11 mouse cellular contexts compared by ENCODE assay signal in genomic region chr15:78541606-78542005, GRCm38 (mm10). TPM values are rescaled to one million over a fixed set of nuclear protein-coding genes. Genes with fewer than 3 reads are reported as not detected.
DNase-seq lines count a peak whose midpoint lies in the region; ATAC-seq and TF ChIP-seq lines count a peak whose summit lies in the region.
"Had no signal": no experiment of that assay in that cellular context is flagged by ENCODE, and none has a peak within 500 bp of the region (broad histone marks: within the 10 kb centered on the region; RNA-seq: fewer than 3 reads in every experiment).

No protein-coding gene starts in this region.

- TF ChIP-seq POLR2A in thymus, adult 2 months (IDR thresholded peaks at IDR 0.05; ENCODE audit: control insufficient read depth, extremely low read depth, insufficient read depth, low read length, poor library complexity) = no peak

- TF ChIP-seq CTCF in thymus, adult 2 months (IDR thresholded peaks at IDR 0.05; ENCODE audit: borderline replicate concordance, control insufficient read depth, extremely low read depth, insufficient read depth, low read length, poor library complexity) = no peak

- no peak overlapping the region for H3K4me3 ChIP-seq in hindbrain, embryonic 15.5 days
- no peak overlapping the region for H3K4me3 ChIP-seq in hindbrain, embryonic 11.5 days (ENCODE audit: low read depth, low read length)
- H3K4me3 ChIP-seq in heart, embryonic 11.5 days (ENCODE audit: low read depth, low read length) = no peak overlapping the region
- H3K4me3 ChIP-seq in thymus, adult 2 months (ENCODE audit: control insufficient read depth, insufficient read depth, low read length) = no peak overlapping the region
- H3K4me3 ChIP-seq: embryonic facial prominence, embryonic 12.5 days had no signal

- peaks cover 29% of the 10 kb centered on the region for H3K4me1 ChIP-seq in hindbrain, embryonic 15.5 days (replicated peaks)
- H3K4me1 ChIP-seq in hindbrain, embryonic 11.5 days (replicated peaks; ENCODE audit: control insufficient read depth, insufficient read depth, low read length) = peaks cover 5% of the 10 kb centered on the region
- peaks cover 12% of the 10 kb centered on the region for H3K4me1 ChIP-seq in heart, embryonic 11.5 days (ENCODE audit: control insufficient read depth, insufficient read depth, low read length)
- no peaks in the 10 kb centered on the region for H3K4me1 ChIP-seq in thymus, adult 2 months (replicated peaks; ENCODE audit: control insufficient read depth, insufficient read depth, low read length)
- H3K4me1 ChIP-seq: embryonic facial prominence, embryonic 12.5 days had no signal

- no peak overlapping the region for H3K9ac ChIP-seq in hindbrain, embryonic 15.5 days
- no peak overlapping the region for H3K9ac ChIP-seq in hindbrain, embryonic 11.5 days (ENCODE audit: low read depth, low read length)
- H3K9ac ChIP-seq in heart, embryonic 11.5 days (ENCODE audit: low read depth, low read length) = no peak overlapping the region

- H3K36me3 ChIP-seq in hindbrain, embryonic 15.5 days = no peaks in the 10 kb centered on the region
- H3K36me3 ChIP-seq in hindbrain, embryonic 11.5 days (ENCODE audit: control insufficient read depth, insufficient read depth, low read length) = no peaks in the 10 kb centered on the region
- H3K36me3 ChIP-seq in heart, embryonic 11.5 days (ENCODE audit: control insufficient read depth, insufficient read depth, low read length) = no peaks in the 10 kb centered on the region
- no peaks in the 10 kb centered on the region for H3K36me3 ChIP-seq in thymus, adult 2 months (ENCODE audit: control insufficient read depth, insufficient read depth, low read length)
- H3K36me3 ChIP-seq: embryonic facial prominence, embryonic 12.5 days had no signal

- ATAC-seq in hindbrain, embryonic 15.5 days (ENCODE audit: low FRiP score, low read depth) = peak; percentile 8; the same call in 1 of the 2 replicates
- no peak for ATAC-seq in hindbrain, embryonic 11.5 days (ENCODE audit: low FRiP score)
- ATAC-seq in heart, embryonic 11.5 days (replicated peaks; ENCODE audit: insufficient number of reproducible peaks, low FRiP score, low TSS enrichment) = no peak

- peak overlapping the region; percentile 42; the same call in 1 of the 2 replicates for H3K27ac ChIP-seq in hindbrain, embryonic 15.5 days (replicated peaks)
- no peak overlapping the region for H3K27ac ChIP-seq in hindbrain, embryonic 11.5 days (ENCODE audit: low read depth, low read length)
- H3K27ac ChIP-seq in heart, embryonic 11.5 days (ENCODE audit: low read depth, low read length) = no peak overlapping the region
- no peak overlapping the region for H3K27ac ChIP-seq in thymus, adult 2 months (ENCODE audit: control insufficient read depth, insufficient read depth, low read length)
- H3K27ac ChIP-seq: embryonic facial prominence, embryonic 12.5 days had no signal

- WGBS in hindbrain, embryonic 15.5 days = 29% methylated on average over 3 of the region's 3 CpGs
- 82% methylated on average over 3 of the region's 3 CpGs for WGBS in hindbrain, embryonic 11.5 days
- WGBS in heart, embryonic 11.5 days (ENCODE audit: insufficient replicate concordance) = 33% methylated on average over 3 of the region's 3 CpGs
- 76% methylated on average over 3 of the region's 3 CpGs for WGBS in thymus, adult 2 months

- H3K9me3 ChIP-seq in hindbrain, embryonic 15.5 days = no peaks in the 10 kb centered on the region
- H3K9me3 ChIP-seq in hindbrain, embryonic 11.5 days (ENCODE audit: control insufficient read depth, low read length) = no peaks in the 10 kb centered on the region
- no peaks in the 10 kb centered on the region for H3K9me3 ChIP-seq in heart, embryonic 11.5 days (replicated peaks; ENCODE audit: control insufficient read depth, low read length)
- H3K9me3 ChIP-seq: embryonic facial prominence, embryonic 12.5 days had no signal

- no peak overlapping the region for H3K4me2 ChIP-seq in hindbrain, embryonic 15.5 days
- H3K4me2 ChIP-seq in hindbrain, embryonic 11.5 days (replicated peaks; ENCODE audit: low read depth, low read length) = no peak overlapping the region
- H3K4me2 ChIP-seq in heart, embryonic 11.5 days = 0 out of 2 replicates have a peak overlapping the region, but pooled peaks have one; percentile 2
- H3K4me2 ChIP-seq: embryonic facial prominence, embryonic 12.5 days had no signal

- H3K27me3 ChIP-seq in hindbrain, embryonic 15.5 days = no peaks in the 10 kb centered on the region
- H3K27me3 ChIP-seq in hindbrain, embryonic 11.5 days (ENCODE audit: control insufficient read depth, insufficient read depth, low read length) = no peaks in the 10 kb centered on the region
- H3K27me3 ChIP-seq in heart, embryonic 11.5 days (ENCODE audit: control insufficient read depth, insufficient read depth, low read length) = peaks cover 52% of the 10 kb centered on the region
- no peaks in the 10 kb centered on the region; the same call in 1 of the 2 replicates for H3K27me3 ChIP-seq in thymus, adult 2 months (ENCODE audit: control insufficient read depth, insufficient read depth, low read length)

- DNase-seq in hindbrain, embryonic 11.5 days (ENCODE audit: low spot score) = no peak
- peak; percentile 51 for DNase-seq in retina, postnatal 1 day
- no peak for DNase-seq in retina, embryonic 14.5 days (ENCODE audit: low spot score)
- DNase-seq in telencephalon, adult 2 months (ENCODE audit: low read depth, low spot score) = peak; percentile 21
- no peak for DNase-seq in thymus, adult 2 months
- DNase-seq in right cerebral cortex, postnatal 10 days (ENCODE audit: low spot score in 2 of 2) = no peak
- DNase-seq: adrenal gland, adult 2 months had no signal

RNA-seq across cellular contexts. Expression of gene Sstr3, which starts 2.9 kb away (rescaled TPM):
- 0.61 and 0.71 TPM in 2 replicates for polyA plus RNA-seq in hindbrain, embryonic 15.5 days (2015; fragmentation: Nextera tagmentation; extraction: Ambion mirVana)
- polyA plus RNA-seq in hindbrain, embryonic 11.5 days (2014; fragmentation: Nextera tagmentation; extraction: Ambion mirVana) = 0.10 and 0.22 TPM in 2 replicates
- polyA plus RNA-seq in heart, embryonic 11.5 days (2014; fragmentation: Nextera tagmentation; extraction: Ambion mirVana) = 0.04 and 0.38 TPM in 2 replicates
- 1.6 and 2.2 TPM in 2 replicates for polyA plus RNA-seq in thymus, adult 2 months (2012; rRNA removed)
- polyA plus RNA-seq: embryonic facial prominence, embryonic 12.5 days; gonadal fat pad, adult 2 months had no signal

RNA-seq across cellular contexts. Expression of gene C1qtnf6, which starts 10.4 kb away (rescaled TPM):
- 8.3 and 9.1 TPM in 2 replicates for polyA plus RNA-seq in hindbrain, embryonic 15.5 days (2015; fragmentation: Nextera tagmentation; extraction: Ambion mirVana)
- polyA plus RNA-seq in hindbrain, embryonic 11.5 days (2014; fragmentation: Nextera tagmentation; extraction: Ambion mirVana) = 11.8 and 12.4 TPM in 2 replicates
- 36.3 and 37.0 TPM in 2 replicates for polyA plus RNA-seq in heart, embryonic 11.5 days (2014; fragmentation: Nextera tagmentation; extraction: Ambion mirVana)
- 12.5 and 13.5 TPM in 2 replicates for polyA plus RNA-seq in thymus, adult 2 months (2012; rRNA removed)

RNA-seq across cellular contexts. Expression of gene Rac2, which starts 31.0 kb away (rescaled TPM):
- polyA plus RNA-seq in hindbrain, embryonic 15.5 days (2015; fragmentation: Nextera tagmentation; extraction: Ambion mirVana) = 5.4 and 5.6 TPM in 2 replicates
- polyA plus RNA-seq in hindbrain, embryonic 11.5 days (2014; fragmentation: Nextera tagmentation; extraction: Ambion mirVana) = 6.4 and 7.6 TPM in 2 replicates
- polyA plus RNA-seq in heart, embryonic 11.5 days (2014; fragmentation: Nextera tagmentation; extraction: Ambion mirVana) = 3.4 and 9.2 TPM in 2 replicates
- polyA plus RNA-seq in thymus, adult 2 months (2012; rRNA removed) = 1,833 and 1,914 TPM in 2 replicates

RNA-seq across cellular contexts. Expression of gene Il2rb, which starts 46.5 kb away (rescaled TPM):
- 0.22 and 0.26 TPM in 2 replicates for polyA plus RNA-seq in hindbrain, embryonic 15.5 days (2015; fragmentation: Nextera tagmentation; extraction: Ambion mirVana)
- not detected in 2 replicates for polyA plus RNA-seq in hindbrain, embryonic 11.5 days (2014; fragmentation: Nextera tagmentation; extraction: Ambion mirVana)
- polyA plus RNA-seq in heart, embryonic 11.5 days (2014; fragmentation: Nextera tagmentation; extraction: Ambion mirVana) = not detected in 2 replicates
- polyA plus RNA-seq in thymus, adult 2 months (2012; rRNA removed) = 49.7 and 53.7 TPM in 2 replicates

RNA-seq across cellular contexts. Expression of gene Cyth4, which starts 55.2 kb away (rescaled TPM):
- polyA plus RNA-seq in hindbrain, embryonic 15.5 days (2015; fragmentation: Nextera tagmentation; extraction: Ambion mirVana) = 6.7 and 7.0 TPM in 2 replicates
- 2.1 and 4.4 TPM in 2 replicates for polyA plus RNA-seq in hindbrain, embryonic 11.5 days (2014; fragmentation: Nextera tagmentation; extraction: Ambion mirVana)
- polyA plus RNA-seq in heart, embryonic 11.5 days (2014; fragmentation: Nextera tagmentation; extraction: Ambion mirVana) = 1.3 and 2.0 TPM in 2 replicates
- 81.1 and 83.6 TPM in 2 replicates for polyA plus RNA-seq in thymus, adult 2 months (2012; rRNA removed)

Comparison
In these comparisons a context has a peak if more than half of its experiments do, and no peak if none do; other contexts are left out.
1. DNase-seq: peak in retina, postnatal 1 day (single experiment) and telencephalon, adult 2 months (single experiment); none in hindbrain, embryonic 11.5 days (single experiment), retina, embryonic 14.5 days (single experiment), thymus, adult 2 months (single experiment) and right cerebral cortex, postnatal 10 days (0 of 2).
2. RNA of gene Rac2, which starts 31.0 kb away (polyA plus RNA-seq): 1,833 to 1,914 TPM in thymus, adult 2 months; 3.4 to 9.2 TPM in heart, embryonic 11.5 days, 6.4 to 7.6 TPM in hindbrain, embryonic 11.5 days and 5.4 to 5.6 TPM in hindbrain, embryonic 15.5 days; every median in the first group is over 100 times any median in the second.